Mouse (Mus musculus): ENCODE measurements around the gene Gm9049. TPM values are rescaled to one million over a fixed set of nuclear protein-coding genes. Genes with fewer than 3 reads are reported as not detected.
"Not testable (repeated sequence)": the region's sequence is repeated elsewhere in the genome, so short reads cannot be mapped to it uniquely, and the experiment has no call there.

Gm9049 gene
- polyA plus RNA-seq, 1 experiment from 2014 or later = not detected

GRCm38 (mm10) chr10:118319024-118319423 is 34.9 kb downstream of the Gm9049 start:
- H3K4me2 ChIP-seq (replicated peaks; ENCODE audit: low read depth, low read length) = no peak overlapping the region
- no peaks in the 10 kb centered on the region for H3K36me3 ChIP-seq (ENCODE audit: control insufficient read depth, insufficient read depth, low read length)
- no peak overlapping the region for H3K27ac ChIP-seq (ENCODE audit: low read depth, low read length)
- no peak for ATAC-seq (ENCODE audit: low FRiP score)
- H3K4me3 ChIP-seq (ENCODE audit: low read depth, low read length) = no peak overlapping the region
- no peaks in the 10 kb centered on the region for H3K4me1 ChIP-seq (replicated peaks; ENCODE audit: control insufficient read depth, insufficient read depth, low read length)
- H3K9me3 ChIP-seq (ENCODE audit: control insufficient read depth, low read length) = no peaks in the 10 kb centered on the region
- 87% methylated on average over 8 of the region's 8 CpGs for WGBS
- no peak overlapping the region for H3K9ac ChIP-seq (ENCODE audit: low read depth, low read length)
- no peak for DNase-seq (ENCODE audit: low spot score)
- H3K27me3 ChIP-seq (ENCODE audit: control insufficient read depth, insufficient read depth, low read length) = no peaks in the 10 kb centered on the region

GRCm38 (mm10) chr10:118302133-118302532 is 51.8 kb downstream of the Gm9049 start:
- not testable (repeated sequence) for H3K4me3 ChIP-seq (ENCODE audit: low read depth, low read length); H3K9me3 ChIP-seq (ENCODE audit: control insufficient read depth, low read length); H3K4me2 ChIP-seq (replicated peaks; ENCODE audit: low read depth, low read length); H3K27me3 ChIP-seq (ENCODE audit: control insufficient read depth, insufficient read depth, low read length); H3K9ac ChIP-seq (ENCODE audit: low read depth, low read length); H3K36me3 ChIP-seq (ENCODE audit: control insufficient read depth, insufficient read depth, low read length); ATAC-seq (ENCODE audit: low FRiP score); H3K27ac ChIP-seq (ENCODE audit: low read depth, low read length); DNase-seq (ENCODE audit: low spot score); H3K4me1 ChIP-seq (replicated peaks; ENCODE audit: control insufficient read depth, insufficient read depth, low read length)
- WGBS = 64% methylated on average over 2 of the region's 2 CpGs

Other genes with a start within 250 kb of the Gm9049 start
- gene Mdm1, start 212.3 kb downstream of the Gm9049 start, polyA plus RNA-seq (2014; fragmentation: Nextera tagmentation; extraction: Ambion mirVana) = 57.3 and 62.2 TPM in 2 replicates
- not detected in 2 replicates for gene Il22, start 149.2 kb downstream of the Gm9049 start, polyA plus RNA-seq (2014; fragmentation: Nextera tagmentation; extraction: Ambion mirVana)
- gene Gm32717, start 113.3 kb downstream of the Gm9049 start, polyA plus RNA-seq (2014; fragmentation: Nextera tagmentation; extraction: Ambion mirVana) = 0.15 and 0.26 TPM in 2 replicates
- gene Gm32802, start 95.4 kb downstream of the Gm9049 start, polyA plus RNA-seq (2014; fragmentation: Nextera tagmentation; extraction: Ambion mirVana) = 0.15 and 0.26 TPM in 2 replicates
- not detected in 2 replicates for gene Iltifb, start 59.1 kb downstream of the Gm9049 start, polyA plus RNA-seq (2014; fragmentation: Nextera tagmentation; extraction: Ambion mirVana)
- gene Gm9040, start 27.1 kb downstream of the Gm9049 start, polyA plus RNA-seq (2014; fragmentation: Nextera tagmentation; extraction: Ambion mirVana) = not detected in 2 replicates
- gene Gm9044, start 21.7 kb downstream of the Gm9049 start, polyA plus RNA-seq (2014; fragmentation: Nextera tagmentation; extraction: Ambion mirVana) = not detected in 2 replicates
- gene Gm9045, start 16.3 kb downstream of the Gm9049 start, polyA plus RNA-seq (2014; fragmentation: Nextera tagmentation; extraction: Ambion mirVana) = 0.07 TPM in 1 of 2 replicates, not detected in the other
- not detected in 2 replicates for gene Gm9046, start 10.8 kb downstream of the Gm9049 start, polyA plus RNA-seq (2014; fragmentation: Nextera tagmentation; extraction: Ambion mirVana)
- gene Gm9048, start 5.4 kb downstream of the Gm9049 start, polyA plus RNA-seq (2014; fragmentation: Nextera tagmentation; extraction: Ambion mirVana) = not detected in 2 replicates
- gene Ifng, start 86.9 kb upstream of the Gm9049 start, polyA plus RNA-seq (2014; fragmentation: Nextera tagmentation; extraction: Ambion mirVana) = not detected in 2 replicates